ENCODE assay signal across 11 mouse cellular contexts in the genomic region with DNA sequence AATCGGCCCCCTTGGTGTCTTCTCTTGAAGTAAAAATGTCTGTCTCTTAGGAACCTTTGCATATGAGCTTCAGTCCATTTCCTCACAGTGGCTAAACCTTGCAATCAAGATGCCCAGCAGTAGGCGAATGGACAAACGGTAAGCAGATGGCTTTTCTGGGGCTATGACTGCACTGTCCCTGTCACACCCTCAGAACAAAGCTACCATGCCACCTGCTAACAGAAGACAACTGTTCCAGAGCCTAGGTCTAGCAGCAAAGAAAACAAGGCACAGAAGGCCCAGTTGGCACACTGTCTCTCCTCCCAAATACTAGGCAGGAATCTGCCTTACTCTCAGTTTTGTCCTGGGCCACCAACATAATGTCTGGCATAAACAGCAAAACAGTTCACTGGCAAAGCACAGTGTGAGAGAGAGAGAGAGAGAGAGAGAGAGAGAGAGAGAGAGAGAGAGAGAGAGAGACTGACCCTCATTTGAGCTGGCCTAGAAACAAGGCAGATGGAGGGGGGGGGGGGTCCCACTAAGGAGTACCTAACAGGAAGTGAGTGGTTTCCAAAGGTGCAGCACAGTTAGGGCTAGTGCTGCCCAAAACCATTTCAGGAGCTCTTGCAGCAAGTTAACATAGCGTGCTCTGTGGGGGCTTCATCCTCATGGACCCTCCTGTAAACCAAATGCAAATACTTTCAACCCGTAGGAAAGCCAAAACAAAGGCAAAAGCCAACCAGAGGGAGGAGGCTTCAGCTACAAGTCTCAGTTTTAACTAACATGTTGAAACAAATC.
DNase-seq lines count a peak whose midpoint lies in the region; ATAC-seq lines count a peak whose summit lies in the region.
"Had no signal": no experiment of that assay in that cellular context is flagged by ENCODE, and none has a peak within 500 bp of the region (broad histone marks: within the 10 kb centered on the region; RNA-seq: fewer than 3 reads in every experiment).

No protein-coding gene starts in this region.

- 78% methylated on average over 5 of the region's 5 CpGs for WGBS in heart, embryonic 11.5 days (ENCODE audit: insufficient replicate concordance)
- 61% methylated on average over 5 of the region's 5 CpGs for whole genome bisulfite sequencing in forebrain, embryonic 13.5 days
- 73% methylated on average over 5 of the region's 5 CpGs for WGBS in limb, embryonic 10.5 days
- WGBS in midbrain, embryonic 11.5 days: 77% methylated on average over 5 of the region's 5 CpGs

- no peak overlapping the region for H3K4me3 ChIP-seq in heart, embryonic 11.5 days (ENCODE audit: low read depth, low read length)
- H3K4me3 ChIP-seq in forebrain, embryonic 13.5 days: no peak overlapping the region
- H3K4me3 ChIP-seq in limb, embryonic 10.5 days: no peak overlapping the region
- no peak overlapping the region for H3K4me3 ChIP-seq in midbrain, embryonic 11.5 days (ENCODE audit: low read depth, low read length)
- H3K4me3 ChIP-seq: limb, embryonic 15.5 days had no signal

- no peaks in the 10 kb centered on the region for H3K27me3 ChIP-seq in heart, embryonic 11.5 days (ENCODE audit: control insufficient read depth, insufficient read depth, low read length)
- H3K27me3 ChIP-seq in forebrain, embryonic 13.5 days: no peaks in the 10 kb centered on the region
- H3K27me3 ChIP-seq in limb, embryonic 10.5 days (ENCODE audit: low read depth, poor library complexity, severe bottlenecking): no peaks in the 10 kb centered on the region
- no peaks in the 10 kb centered on the region for H3K27me3 ChIP-seq in midbrain, embryonic 11.5 days (ENCODE audit: control insufficient read depth, insufficient read depth, low read length)
- H3K27me3 ChIP-seq: limb, embryonic 15.5 days had no signal

- peaks cover 9% of the 10 kb centered on the region for H3K4me1 ChIP-seq in heart, embryonic 11.5 days (ENCODE audit: control insufficient read depth, insufficient read depth, low read length)
- H3K4me1 ChIP-seq in forebrain, embryonic 13.5 days: peaks cover 34% of the 10 kb centered on the region
- peaks cover 18% of the 10 kb centered on the region for H3K4me1 ChIP-seq in limb, embryonic 10.5 days
- no peaks in the 10 kb centered on the region for H3K4me1 ChIP-seq in midbrain, embryonic 11.5 days (ENCODE audit: control insufficient read depth, insufficient read depth, low read length)
- H3K4me1 ChIP-seq: limb, embryonic 15.5 days had no signal

- DNase-seq in heart, adult 11 months: peak; percentile 70
- DNase-seq in cerebellum, adult 11-12 months: peak; percentile 96
- no peak for DNase-seq in limb, embryonic 10.5 days (ENCODE audit: low spot score)
- DNase-seq in spleen, adult 18-20 months: no peak
- DNase-seq in adrenal gland, adult 18-20 months (ENCODE audit: low spot score in 2 of 2): no peak
- no peak for DNase-seq in midbrain, embryonic 11.5 days (ENCODE audit: low spot score, missing footprints)
- DNase-seq: heart, adult 18-20 months had no signal

- no peak overlapping the region for H3K4me2 ChIP-seq in heart, embryonic 11.5 days
- no peak overlapping the region for H3K4me2 ChIP-seq in forebrain, embryonic 13.5 days
- no peak overlapping the region for H3K4me2 ChIP-seq in midbrain, embryonic 11.5 days
- H3K4me2 ChIP-seq: limb, embryonic 15.5 days had no signal

- H3K9me3 ChIP-seq in heart, embryonic 11.5 days (replicated peaks; ENCODE audit: control insufficient read depth, low read length): no peaks in the 10 kb centered on the region
- no peaks in the 10 kb centered on the region for H3K9me3 ChIP-seq in forebrain, embryonic 13.5 days (replicated peaks)
- H3K9me3 ChIP-seq in limb, embryonic 10.5 days (replicated peaks): no peaks in the 10 kb centered on the region
- H3K9me3 ChIP-seq in midbrain, embryonic 11.5 days (ENCODE audit: control insufficient read depth, low read length): no peaks in the 10 kb centered on the region
- H3K9me3 ChIP-seq: limb, embryonic 15.5 days had no signal

- H3K9ac ChIP-seq in heart, embryonic 11.5 days (ENCODE audit: low read depth, low read length): no peak overlapping the region
- H3K9ac ChIP-seq in forebrain, embryonic 13.5 days: no peak overlapping the region
- no peak overlapping the region for H3K9ac ChIP-seq in midbrain, embryonic 11.5 days (ENCODE audit: low read length)
- H3K9ac ChIP-seq: limb, embryonic 15.5 days had no signal

- H3K27ac ChIP-seq in heart, embryonic 11.5 days (ENCODE audit: low read depth, low read length): no peak overlapping the region
- H3K27ac ChIP-seq in forebrain, embryonic 13.5 days: peak overlapping the region; percentile 70
- H3K27ac ChIP-seq in limb, embryonic 10.5 days: peak overlapping the region; percentile 79
- no peak overlapping the region for H3K27ac ChIP-seq in midbrain, embryonic 11.5 days (ENCODE audit: low read depth, low read length)
- H3K27ac ChIP-seq: limb, embryonic 15.5 days had no signal

- no peaks in the 10 kb centered on the region for H3K36me3 ChIP-seq in heart, embryonic 11.5 days (ENCODE audit: control insufficient read depth, insufficient read depth, low read length)
- no peaks in the 10 kb centered on the region for H3K36me3 ChIP-seq in forebrain, embryonic 13.5 days (ENCODE audit: poor library complexity, severe bottlenecking)
- no peaks in the 10 kb centered on the region for H3K36me3 ChIP-seq in limb, embryonic 10.5 days
- H3K36me3 ChIP-seq in midbrain, embryonic 11.5 days (ENCODE audit: control insufficient read depth, insufficient read depth, low read length): no peaks in the 10 kb centered on the region
- H3K36me3 ChIP-seq: limb, embryonic 15.5 days had no signal

- no peak for ATAC-seq in heart, embryonic 11.5 days (replicated peaks; ENCODE audit: insufficient number of reproducible peaks, low FRiP score, low TSS enrichment)
- ATAC-seq in forebrain, embryonic 13.5 days: peak; percentile 83
- no peak for ATAC-seq in midbrain, embryonic 11.5 days (ENCODE audit: low FRiP score)
- ATAC-seq: intestine, embryonic 16.5 days had no signal

Comparison
In these comparisons a context has a peak if more than half of its experiments do, and no peak if none do; other contexts are left out.
1. DNase-seq: peak in heart, adult 11 months (single experiment) and cerebellum, adult 11-12 months (single experiment); none in limb, embryonic 10.5 days (single experiment), spleen, adult 18-20 months (0 of 2), adrenal gland, adult 18-20 months (0 of 2) and midbrain, embryonic 11.5 days (single experiment).
2. H3K27ac ChIP-seq: peak in forebrain, embryonic 13.5 days (single experiment) and limb, embryonic 10.5 days (single experiment); none in heart, embryonic 11.5 days (single experiment) and midbrain, embryonic 11.5 days (single experiment).